Mouse (Mus musculus) heart, postnatal 0 days (tissue): ENCODE data around the gene Fibp. TPM values are rescaled to one million over a fixed set of nuclear protein-coding genes. Genes with fewer than 3 reads are reported as not detected.

ENCODE experiments used
- ATAC-seq: fragments of 200-750 bp; cut with Nextera tagmentation; 2 replicates; pipeline ENCODE4 v1.8.0; 2017; ENCODE audit warnings: low read depth, moderate number of reproducible peaks, moderate library complexity; ENCODE audit not compliant: insufficient read depth
- DNase-seq: peaks from one replicate; pipeline ENCODE4 v3.0.0-alpha.2; 2016; ENCODE audit warnings: low spot score
- H3K27ac ChIP-seq: fragments of 300-500 bp; sonication (generic); 2 replicates; pipeline ENCODE4 v1.5.1; 2014; ENCODE audit warnings: low read depth, mild to moderate bottlenecking
- H3K27me3 ChIP-seq: fragments of 300-500 bp; sonication (generic); 2 replicates; pipeline ENCODE4 v1.6.1; 2014; ENCODE audit warnings: low read length, mixed read lengths; ENCODE audit not compliant: control insufficient read depth, insufficient read depth
- H3K36me3 ChIP-seq: fragments of 300-500 bp; sonication (generic); replicated peaks from 2 replicates; pipeline ENCODE4 v1.6.1; 2014; ENCODE audit warnings: low read length, mixed read lengths; ENCODE audit not compliant: control insufficient read depth, insufficient read depth
- H3K4me1 ChIP-seq: fragments of 300-500 bp; sonication (generic); 2 replicates; pipeline ENCODE4 v1.6.1; 2014; ENCODE audit warnings: antibody characterized with exemption; ENCODE audit not compliant: control insufficient read depth, insufficient read depth
- H3K4me2 ChIP-seq: fragments of 300-500 bp; sonication (generic); 2 replicates; pipeline ENCODE4 v1.6.1; 2014; ENCODE audit warnings: low read depth, mild to moderate bottlenecking, low read length, moderate library complexity
- H3K4me3 ChIP-seq: fragments of 300-500 bp; sonication (generic); 2 replicates; pipeline ENCODE4 v1.5.1; 2014; ENCODE audit warnings: low read depth, low read length
- H3K9ac ChIP-seq: fragments of 300-500 bp; sonication (generic); replicated peaks from 2 replicates; pipeline ENCODE4 v1.6.1; 2014; ENCODE audit warnings: low read depth, low read length, mixed read lengths
- H3K9me3 ChIP-seq: fragments of 300-500 bp; sonication (generic); replicated peaks from 2 replicates; pipeline ENCODE4 v1.6.1; 2016; ENCODE audit warnings: low read length; ENCODE audit not compliant: control insufficient read depth
- CTCF ChIP-seq: IDR thresholded peaks from 2 replicates; pipeline ENCODE4 v1.5.1; 2016; ENCODE audit warnings: antibody characterized with exemption, control low read depth, low read depth
- EP300 ChIP-seq: IDR thresholded peaks from 2 replicates; pipeline ENCODE4 v1.6.1; 2016; ENCODE audit warnings: antibody characterized with exemption, low read depth
- WGBS: fragments of 180-500 bp; shearing (Covaris S2); extraction: QIAGEN DNeasy Blood & Tissue Kit; methylation state at CpG from one replicate; pipeline ENCODE4 v1.1.7; 2014; 5-methylcytosine and 5-hydroxymethylcytosine counted together
- polyA plus RNA-seq: library from polyadenylated mRNA; unstranded; fragments of >200 nt; fragmentation: Nextera tagmentation; extraction: Ambion mirVana; gene quantifications from 2 replicates; pipeline ENCODE4 v1.2.1, GENCODE M21; 2015
- total RNA-seq: library from RNA; depleted of rRNA; stranded (reverse); fragments of >200 nt; gene quantifications from 2 replicates; pipeline ENCODE4 v1.2.3, GENCODE M21; 2014; ENCODE audit warnings: low replicate concordance

The Fibp gene
- total and polyA plus RNA-seq, 2 experiments from 2014 or later = 86.4 to 146 TPM

DNA sequence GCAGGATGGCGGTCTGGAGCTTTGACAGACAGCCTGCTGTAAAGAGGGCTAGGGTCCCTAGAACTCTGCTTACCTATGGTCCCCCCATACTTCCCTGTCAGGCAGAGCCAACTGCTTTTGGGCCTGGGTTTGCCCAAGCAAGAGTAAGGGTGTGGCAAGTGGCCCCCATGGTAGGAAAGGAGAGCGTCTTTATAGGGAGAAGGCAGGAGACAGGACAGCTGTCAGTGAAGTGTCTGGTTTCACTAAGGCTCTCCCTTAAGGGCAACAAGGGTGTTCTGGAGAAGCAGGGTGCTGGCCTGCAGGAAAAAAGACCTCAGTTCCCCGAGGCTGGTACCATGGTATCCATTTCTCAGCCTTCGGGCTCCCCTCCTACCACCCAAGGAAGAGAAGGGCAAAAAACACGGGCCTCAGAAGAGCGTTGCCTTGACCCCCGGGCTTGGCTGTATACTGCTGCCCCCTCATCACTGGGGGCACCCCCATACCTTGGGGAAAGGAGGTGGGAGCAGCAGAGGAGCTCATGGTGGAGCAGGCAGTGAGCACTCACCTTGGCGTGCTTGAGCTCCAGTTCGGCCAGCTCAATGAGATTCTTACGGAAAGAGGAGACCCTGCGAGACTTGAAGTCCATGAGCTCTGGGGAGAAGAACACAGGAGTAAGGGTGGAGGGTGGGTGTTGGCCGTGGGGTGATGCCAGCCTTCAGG lies 35.1 kb downstream of the Fibp start:
- Histone ChIP-seq H3K27ac (no peak overlapping the region), H3K4me2 (no peak overlapping the region), H3K27me3 (no peaks in the 10 kb centered on the region), H3K4me1 (peaks cover 5% of the 10 kb centered on the region; the same call in 1 of the 2 replicates), H3K9me3 (no peaks in the 10 kb centered on the region), H3K9ac (no peak overlapping the region), H3K4me3 (no peak overlapping the region), H3K36me3 (peaks cover 56% of the 10 kb centered on the region)
- WGBS = 76% methylated on average over 12 of the region's 12 CpGs
- no peak for ATAC-seq
- TF ChIP-seq EP300 (no peak), CTCF (no peak)
- DNase-seq = no peak

DNA sequence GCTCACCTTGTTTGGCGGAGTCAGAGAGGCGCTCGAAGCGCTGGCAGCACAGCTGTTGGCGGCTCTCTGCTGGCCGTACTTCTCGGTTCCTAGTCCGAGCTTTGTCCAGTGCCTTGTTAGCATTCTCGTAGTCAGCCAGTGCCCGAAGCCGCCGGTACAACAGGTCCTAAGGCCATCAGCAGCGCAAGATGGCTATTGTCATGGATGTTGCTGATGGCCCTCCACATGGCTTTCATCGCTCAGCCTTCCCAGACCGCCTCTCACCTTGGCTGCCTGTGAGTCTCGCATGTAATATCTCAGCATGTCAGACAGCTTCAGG lies 35.6 kb downstream of the Fibp start:
- no peak overlapping the region for H3K4me2 ChIP-seq
- H3K27ac ChIP-seq = no peak overlapping the region
- ATAC-seq = no peak
- no peaks in the 10 kb centered on the region for H3K27me3 ChIP-seq
- H3K4me1 ChIP-seq = peaks cover 5% of the 10 kb centered on the region; the same call in 1 of the 2 replicates
- no peaks in the 10 kb centered on the region for H3K9me3 ChIP-seq
- DNase-seq = no peak
- no peak overlapping the region for H3K4me3 ChIP-seq
- TF ChIP-seq CTCF = no peak
- no peak for TF ChIP-seq EP300
- WGBS = 85% methylated on average over 16 of the region's 16 CpGs
- peaks cover 56% of the 10 kb centered on the region for H3K36me3 ChIP-seq
- H3K9ac ChIP-seq = no peak overlapping the region

DNA sequence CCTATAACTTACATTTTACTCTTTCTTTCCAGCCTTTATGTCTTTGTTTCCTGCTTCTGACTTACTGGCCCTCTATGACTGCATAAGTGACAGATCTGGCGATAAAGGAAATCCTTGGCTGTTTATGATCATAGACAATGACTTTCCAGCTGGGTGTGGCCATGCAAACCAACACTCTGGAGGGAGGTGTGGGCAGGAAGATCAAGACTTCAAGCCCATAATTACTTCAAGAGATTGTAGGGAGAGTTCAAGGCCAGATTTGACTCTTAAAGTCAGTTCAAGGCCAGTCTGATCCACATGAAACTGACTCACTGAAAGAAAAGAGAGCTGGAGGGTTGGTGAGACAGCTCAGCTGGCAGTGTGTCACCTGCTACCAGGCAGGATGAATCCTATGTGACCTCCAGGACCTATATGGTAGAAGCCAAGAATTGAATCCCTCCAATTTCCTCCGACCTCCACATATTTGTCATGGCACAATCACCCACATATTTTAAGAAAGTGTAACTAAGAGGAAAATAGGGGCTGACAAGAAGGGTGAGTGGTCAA lies 40.0 kb downstream of the Fibp start:
- no peak for ATAC-seq
- H3K4me2 ChIP-seq = no peak overlapping the region
- 81% methylated on average over 2 of the region's 2 CpGs for WGBS

DNA sequence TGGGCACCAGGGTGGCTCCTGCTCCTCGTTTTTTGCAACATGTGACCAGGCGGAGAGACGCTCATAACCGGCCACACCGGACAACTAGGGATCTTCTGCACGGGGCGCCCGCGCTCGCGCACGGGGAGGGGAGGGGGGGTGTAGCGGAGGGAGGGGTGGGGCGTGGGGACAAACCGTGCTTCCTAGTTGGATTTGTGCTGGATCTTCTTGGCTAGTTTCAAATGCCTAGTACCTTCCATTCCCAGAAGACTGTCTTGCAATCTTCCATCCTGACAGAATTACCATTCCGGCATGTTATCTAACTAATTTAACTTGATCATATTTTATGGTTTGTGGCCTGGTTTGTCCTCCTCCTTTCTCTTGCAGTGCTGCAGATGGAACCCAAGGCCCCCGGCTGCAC lies 43.3 kb downstream of the Fibp start, which contains the start of gene 1700020D05Rik:
TSS of gene 1700020D05Rik (minus strand) at position 101 of the 400 bp plus-strand sequence.
- Histone ChIP-seq H3K4me1 (no peaks in the 10 kb centered on the region), H3K27me3 (no peaks in the 10 kb centered on the region), H3K9me3 (no peaks in the 10 kb centered on the region), H3K4me3 (no peak within 1 kb of the TSS), H3K27ac (no peak within 1 kb of the TSS), H3K9ac (no peak within 1 kb of the TSS), H3K4me2 (no peak within 1 kb of the TSS), H3K36me3 (peaks cover 5% of the 10 kb centered on the region)
- DNase-seq (no peak), ATAC-seq (no peak)
- 49% methylated on average over 17 of the region's 17 CpGs for WGBS
- TF ChIP-seq EP300 = no peak
- no peak for TF ChIP-seq CTCF

More for the DNA sequence above, 40.0 kb downstream of the Fibp start:
- Histone ChIP-seq H3K4me1 (no peaks in the 10 kb centered on the region), H3K27ac (no peak overlapping the region), H3K36me3 (peaks cover 33% of the 10 kb centered on the region), H3K9me3 (no peaks in the 10 kb centered on the region), H3K27me3 (no peaks in the 10 kb centered on the region), H3K9ac (no peak overlapping the region), H3K4me3 (no peak overlapping the region)
- no peak for TF ChIP-seq EP300
- TF ChIP-seq CTCF = no peak
- no peak for DNase-seq

DNA sequence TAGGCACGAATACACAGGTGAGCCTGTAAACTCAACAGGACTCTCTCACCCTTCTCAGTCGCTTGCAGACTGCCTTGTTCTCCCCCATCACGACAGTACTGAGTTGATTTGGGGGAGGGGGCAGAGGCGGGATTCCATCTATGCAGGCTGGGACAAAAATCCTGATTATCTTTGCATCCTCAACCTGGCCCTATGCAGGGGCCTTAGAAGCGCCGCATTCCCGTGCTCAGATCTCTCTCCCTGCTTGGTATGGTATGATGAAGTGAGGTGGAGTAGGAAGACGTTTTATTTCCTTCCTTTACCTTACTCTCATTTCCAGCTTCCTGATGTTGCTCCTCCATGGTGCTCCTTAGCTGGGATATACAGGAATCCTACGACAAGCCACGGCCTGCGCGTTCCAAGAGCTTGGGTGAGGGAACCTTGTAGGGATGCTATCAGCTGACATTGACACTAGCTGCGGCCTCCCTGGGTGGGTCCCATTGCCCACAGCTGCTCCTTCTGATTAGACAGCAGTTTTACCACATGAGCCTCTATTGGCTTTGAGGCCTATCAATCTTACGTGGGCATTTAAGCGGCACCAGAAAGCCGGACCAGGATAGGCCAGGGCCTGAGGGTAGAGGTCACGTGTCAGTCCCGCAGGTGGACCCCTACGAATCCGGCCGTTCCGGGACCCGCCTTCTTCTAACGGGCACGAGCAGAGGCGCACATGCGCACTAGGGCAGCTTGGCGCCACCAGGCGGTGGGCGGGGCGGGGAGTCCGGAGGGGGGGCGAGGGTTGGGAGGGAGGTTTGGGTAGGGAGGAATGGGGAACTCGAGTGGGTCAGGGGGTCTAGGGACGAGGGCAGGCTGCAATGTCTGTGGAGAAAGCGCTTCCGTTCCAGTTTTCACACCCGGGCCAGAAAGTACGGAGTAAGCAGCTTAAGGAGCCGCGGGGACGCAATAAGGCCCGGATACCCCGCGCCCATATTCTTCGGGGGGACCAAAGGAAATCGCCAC lies 49.9 kb downstream of the Fibp start, which contains the start of gene Snx32:
TSS of gene Snx32 (minus strand) at position 508 of the 996 bp plus-strand sequence.
- peak within 1 kb of the TSS; percentile 59 for H3K27ac ChIP-seq
- DNase-seq (peak; percentile 100), ATAC-seq (peak; percentile 100)
- peak within 1 kb of the TSS; percentile 92 for H3K4me2 ChIP-seq
- H3K4me3 ChIP-seq = peak within 1 kb of the TSS; percentile 55
- no peaks in the 10 kb centered on the region for H3K36me3 ChIP-seq
- H3K4me1 ChIP-seq = peaks cover 30% of the 10 kb centered on the region
- WGBS = 2% methylated on average over 47 of the region's 47 CpGs
- H3K9ac ChIP-seq = peak within 1 kb of the TSS; percentile 62
- TF ChIP-seq EP300 (no peak), CTCF (peak; percentile 35)
- no peaks in the 10 kb centered on the region for H3K27me3 ChIP-seq
- no peaks in the 10 kb centered on the region for H3K9me3 ChIP-seq
